ENCODE assay signal across 20 mouse cellular contexts in genomic region chr1:183653878-183654277, GRCm38 (mm10).
"Had no signal": no experiment of that assay in that cellular context is flagged by ENCODE, and none has a peak within 500 bp of the region (broad histone marks: within the 10 kb centered on the region; RNA-seq: fewer than 3 reads in every experiment).

No protein-coding gene starts in this region.

- DNase-seq: kidney, adult 9 months; kidney, postnatal 14 days; kidney, postnatal 4 days; layer of hippocampus, adult 9-11 months; liver; lung, adult 18-20 months; lung, postnatal 10 days; lung, postnatal 36 days; midbrain, embryonic 14.5 days; retina, postnatal 1 day; right cerebral cortex, postnatal 25 days; thymus, adult 18-20 months; thymus, postnatal 36 days had no signal

- H3K4me3 ChIP-seq: limb, embryonic 10.5 days; limb, embryonic 13.5 days; liver, embryonic 12.5 days; liver, embryonic 15.5 days; lung, embryonic 15.5 days; neural tube, embryonic 13.5 days had no signal

- H3K27me3 ChIP-seq: limb, embryonic 13.5 days; liver, embryonic 12.5 days; liver, embryonic 15.5 days; lung, embryonic 15.5 days; neural tube, embryonic 13.5 days had no signal

- H3K4me2 ChIP-seq: limb, embryonic 13.5 days; liver, embryonic 12.5 days; liver, embryonic 15.5 days; lung, embryonic 15.5 days; midbrain, embryonic 11.5 days; neural tube, embryonic 13.5 days had no signal

- H3K36me3 ChIP-seq: limb, embryonic 10.5 days; limb, embryonic 13.5 days; liver, embryonic 12.5 days; liver, embryonic 15.5 days; lung, embryonic 15.5 days; neural tube, embryonic 13.5 days had no signal
